Mouse (Mus musculus): ENCODE results near the gene Cdk11b. TPM values are rescaled to one million over a fixed set of nuclear protein-coding genes. Genes with fewer than 3 reads are reported as not detected.
A peak's percentile ranks its signal among the peaks of the same experiment; 100 is the strongest.
"Not testable (repeated sequence)": the region's sequence is repeated elsewhere in the genome, so short reads cannot be mapped to it uniquely, and the experiment has no call there.

Cdk11b gene
- polyA plus RNA-seq, 1 experiment: 51.4 TPM

- Histone ChIP-seq H3K4me1 (ENCODE audit: control insufficient read depth, insufficient read depth, insufficient read length, low read length) (peaks cover 7% of the 10 kb centered on the region; the same call in 1 of the 2 replicates), H3K27ac (ENCODE audit: insufficient read depth, low read depth, low read length) (peak within 1 kb of the TSS; percentile 86), H3K4me3 (ENCODE audit: low read depth, low read length) (peak within 1 kb of the TSS; percentile 77), H3K36me3 (ENCODE audit: control insufficient read depth, insufficient read depth, low read length) (0 out of 2 replicates have a peak, but pooled peaks cover 2% of the 10 kb centered on the region), H3K27me3 (ENCODE audit: control insufficient read depth, insufficient read depth, low read length) (no peaks in the 10 kb centered on the region)
- WGBS: 1% methylated on average over 73 of the region's 73 CpGs
- peak; percentile 53; the same call in 1 of the 2 replicates for TF ChIP-seq POLR2A (IDR thresholded peaks at IDR 0.05; ENCODE audit: low read depth, low read length)
- no peak for TF ChIP-seq CTCF (IDR thresholded peaks at IDR 0.05; ENCODE audit: extremely low read depth, insufficient read length, insufficient replicate concordance, low read depth, low read length)
These were observed 44.3 kb downstream of the Cdk11b start, which contains the start of gene Mib2 for GRCm38 (mm10) chr4:155668689-155669597. Gene Mib2 (minus strand): TSS chr4:155669198.

GRCm38 (mm10) chr4:155669598-155670075, 45.0 kb downstream of the Cdk11b start:
- peak overlapping the region; percentile 77 for H3K4me3 ChIP-seq (ENCODE audit: low read depth, low read length)
- no peaks in the 10 kb centered on the region for H3K27me3 ChIP-seq (ENCODE audit: control insufficient read depth, insufficient read depth, low read length)
- 0 out of 2 replicates have a peak, but pooled peaks cover 2% of the 10 kb centered on the region for H3K36me3 ChIP-seq (ENCODE audit: control insufficient read depth, insufficient read depth, low read length)
- peak overlapping the region; percentile 57 for H3K27ac ChIP-seq (ENCODE audit: insufficient read depth, low read depth, low read length)
- TF ChIP-seq POLR2A (IDR thresholded peaks at IDR 0.05; ENCODE audit: low read depth, low read length): no peak
- no peak for TF ChIP-seq CTCF (IDR thresholded peaks at IDR 0.05; ENCODE audit: extremely low read depth, insufficient read length, insufficient replicate concordance, low read depth, low read length)
- H3K4me1 ChIP-seq (ENCODE audit: control insufficient read depth, insufficient read depth, insufficient read length, low read length): peaks cover 7% of the 10 kb centered on the region; the same call in 1 of the 2 replicates
- WGBS: 2% methylated on average over 8 of the region's 8 CpGs

GRCm38 (mm10) chr4:155670236-155670635, 45.6 kb downstream of the Cdk11b start:
- WGBS: 44% methylated on average over 4 of the region's 4 CpGs
- H3K27ac ChIP-seq (ENCODE audit: insufficient read depth, low read depth, low read length): peak overlapping the region; percentile 57
- not testable (repeated sequence) for H3K4me1 ChIP-seq (ENCODE audit: control insufficient read depth, insufficient read depth, insufficient read length, low read length); H3K4me3 ChIP-seq (ENCODE audit: low read depth, low read length); H3K27me3 ChIP-seq (ENCODE audit: control insufficient read depth, insufficient read depth, low read length); H3K36me3 ChIP-seq (ENCODE audit: control insufficient read depth, insufficient read depth, low read length)

GRCm38 (mm10) chr4:155672082-155672481, 47.4 kb downstream of the Cdk11b start:
- TF ChIP-seq POLR2A (IDR thresholded peaks at IDR 0.05; ENCODE audit: low read depth, low read length): no peak
- no peak for TF ChIP-seq CTCF (IDR thresholded peaks at IDR 0.05; ENCODE audit: extremely low read depth, insufficient read length, insufficient replicate concordance, low read depth, low read length)
- H3K27ac ChIP-seq (ENCODE audit: insufficient read depth, low read depth, low read length): no peak overlapping the region
- WGBS: 65% methylated on average over 2 of the region's 2 CpGs

GRCm38 (mm10) chr4:155675991-155676390, 51.3 kb downstream of the Cdk11b start:
- no peaks in the 10 kb centered on the region for H3K27me3 ChIP-seq (ENCODE audit: control insufficient read depth, insufficient read depth, low read length)

More at GRCm38 (mm10) chr4:155672082-155672481, 47.4 kb downstream of the Cdk11b start:
- Histone ChIP-seq H3K27me3 (ENCODE audit: control insufficient read depth, insufficient read depth, low read length) (no peaks in the 10 kb centered on the region), H3K4me1 (ENCODE audit: control insufficient read depth, insufficient read depth, insufficient read length, low read length) (peaks cover 7% of the 10 kb centered on the region; the same call in 1 of the 2 replicates), H3K4me3 (ENCODE audit: low read depth, low read length) (no peak overlapping the region), H3K36me3 (ENCODE audit: control insufficient read depth, insufficient read depth, low read length) (no peaks in the 10 kb centered on the region)

GRCm38 (mm10) chr4:155683670-155684277, 59.1 kb downstream of the Cdk11b start:
- not testable (repeated sequence) for H3K4me3 ChIP-seq (ENCODE audit: low read depth, low read length); H3K36me3 ChIP-seq (ENCODE audit: control insufficient read depth, insufficient read depth, low read length); H3K27ac ChIP-seq (ENCODE audit: insufficient read depth, low read depth, low read length); H3K27me3 ChIP-seq (ENCODE audit: control insufficient read depth, insufficient read depth, low read length); H3K4me1 ChIP-seq (ENCODE audit: control insufficient read depth, insufficient read depth, insufficient read length, low read length)
- 90% methylated on average over 16 of the region's 19 CpGs for WGBS

More at GRCm38 (mm10) chr4:155675991-155676390, 51.3 kb downstream of the Cdk11b start:
- WGBS: 58% methylated on average over 2 of the region's 2 CpGs
- TF ChIP-seq CTCF (IDR thresholded peaks at IDR 0.05; ENCODE audit: extremely low read depth, insufficient read length, insufficient replicate concordance, low read depth, low read length) (0 out of 2 replicates have a peak, but pooled peaks have one; percentile 11), POLR2A (IDR thresholded peaks at IDR 0.05; ENCODE audit: low read depth, low read length) (no peak)
- Histone ChIP-seq H3K27ac (ENCODE audit: insufficient read depth, low read depth, low read length) (no peak overlapping the region), H3K4me3 (ENCODE audit: low read depth, low read length) (no peak overlapping the region), H3K4me1 (ENCODE audit: control insufficient read depth, insufficient read depth, insufficient read length, low read length) (no peaks in the 10 kb centered on the region), H3K36me3 (ENCODE audit: control insufficient read depth, insufficient read depth, low read length) (no peaks in the 10 kb centered on the region)

GRCm38 (mm10) chr4:155687764-155688163, 63.1 kb downstream of the Cdk11b start:
- not testable (repeated sequence) for H3K4me1 ChIP-seq (ENCODE audit: control insufficient read depth, insufficient read depth, insufficient read length, low read length); H3K27me3 ChIP-seq (ENCODE audit: control insufficient read depth, insufficient read depth, low read length); H3K4me3 ChIP-seq (ENCODE audit: low read depth, low read length); H3K36me3 ChIP-seq (ENCODE audit: control insufficient read depth, insufficient read depth, low read length)
- peak overlapping the region; percentile 97 for H3K27ac ChIP-seq (ENCODE audit: insufficient read depth, low read depth, low read length)
- 43% methylated on average over 4 of the region's 4 CpGs for WGBS

All from small intestine, adult 2 months (tissue).